Mouse (Mus musculus) heart, postnatal 14 days (tissue): ENCODE measurements around the gene Olfr382. TPM values are rescaled to one million over a fixed set of nuclear protein-coding genes. Genes with fewer than 3 reads are reported as not detected.
"Not testable (repeated sequence)": the region's sequence is repeated elsewhere in the genome, so short reads cannot be mapped to it uniquely, and the experiment has no call there.

Experiments used
- DNase-seq, 2 experiments: peaks; one replicate each; pipeline ENCODE4 v3.0.0; 2021 to 2022
- intact Hi-C: fragments of 180-260 bp; cut with DNase I; formaldehyde crosslinking; loops from one replicate; pipeline ENCODE4 v1.15.1; 2025
- long read RNA-seq, 2 experiments: library from polyadenylated mRNA; stranded (forward); transcript quantifications; one replicate each; pipeline ENCODE4 v2.0.0; 2021
- total RNA-seq, 2 experiments: library from RNA; stranded (reverse); gene quantifications; 2 replicates each; pipeline ENCODE4 v1.2.3; 2021

The Olfr382 gene
- total RNA-seq, result not detected
- long read RNA-seq, experiment 1, result 0 reads
- long read RNA-seq, experiment 2, result 0 reads

DNA sequence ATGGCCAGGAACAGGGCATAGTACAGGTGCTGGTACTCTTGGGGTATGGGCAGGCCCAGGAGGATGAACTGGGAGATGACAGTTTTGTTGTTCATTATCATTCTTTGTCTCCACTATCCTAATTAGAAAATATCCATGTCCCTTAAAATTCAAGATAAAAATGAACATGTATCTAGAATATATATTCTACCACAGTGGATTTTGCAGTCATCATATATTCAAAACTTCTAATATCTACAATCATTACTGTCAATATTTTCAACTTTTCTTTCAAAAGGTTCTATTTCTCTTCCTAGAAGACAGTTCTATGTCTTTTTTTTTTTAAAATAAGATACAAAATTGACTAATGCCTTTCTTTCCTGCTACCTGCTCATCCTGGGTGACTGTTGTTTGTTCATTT, at the start of gene Olfr382:
Gene Olfr382, minus strand, starts transcription at position 101 of the 400 bp plus-strand sequence.
- no peak for DNase-seq
- intact Hi-C loops, result no loop called here

DNA sequence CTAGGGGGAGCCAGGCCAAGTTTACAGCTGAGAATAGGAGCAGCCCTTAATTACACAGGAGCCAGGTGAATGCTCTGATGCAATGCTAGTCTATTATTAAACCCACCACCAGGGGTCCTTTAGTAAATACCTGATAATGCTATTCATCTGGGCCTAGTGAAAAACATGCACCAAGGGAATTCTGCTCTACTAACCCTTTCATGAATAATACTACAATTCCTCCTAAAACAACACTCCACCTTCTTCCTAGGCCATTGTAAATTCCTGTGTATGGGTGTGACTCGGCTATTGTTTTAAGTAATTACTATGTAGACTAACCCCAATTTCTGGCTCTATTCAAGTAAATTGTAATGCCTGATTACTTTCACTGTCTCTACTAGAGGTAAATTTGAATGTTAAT, 12.0 kb upstream of the Olfr382 start:
- intact Hi-C loops, DNase-seq: not testable (repeated sequence)

DNA sequence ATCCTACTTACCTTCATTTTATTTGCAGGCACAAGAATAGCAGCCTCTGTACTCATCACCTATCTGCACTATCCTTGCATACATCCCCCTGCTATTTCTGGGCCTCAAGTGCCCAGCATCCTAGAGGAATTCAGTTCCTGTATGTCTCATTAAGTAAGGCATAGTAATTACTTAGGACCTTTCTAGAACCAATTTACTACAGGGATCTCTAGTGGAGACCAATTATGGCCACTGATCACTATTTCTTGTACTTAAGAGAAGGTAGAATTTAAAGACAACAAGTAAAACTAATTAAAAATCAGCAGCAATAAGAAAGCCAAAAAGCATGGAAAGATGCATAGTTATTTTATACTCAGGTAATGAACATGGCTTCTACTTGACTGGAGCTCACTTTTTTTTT, 25.5 kb downstream of the Olfr382 start, which contains the start of gene Olfr381:
Gene Olfr381, minus strand, starts transcription at position 101 of the 400 bp plus-strand sequence.
- intact Hi-C loops, result no loop called here

More for the DNA sequence above, 25.5 kb downstream of the Olfr382 start, which contains the start of gene Olfr381:
- no peak for DNase-seq

Other genes with a start within 250 kb of the Olfr382 start
- gene Trpv3, start 249.8 kb downstream of the Olfr382 start, total RNA-seq, result under 1 TPM; 0.10 TPM
- 1 to 10 TPM in 1 of 2 experiments, under 1 TPM in 1; 0.76 to 1.2 TPM for gene Aspa, start 187.6 kb downstream of the Olfr382 start, total RNA-seq
- gene Gm49340, start 187.5 kb downstream of the Olfr382 start, total RNA-seq, result not detected
- gene Spata22, start 187.5 kb downstream of the Olfr382 start, total RNA-seq, result not detected
- gene Olfr20, start 166.4 kb downstream of the Olfr382 start, total RNA-seq, result not detected
- not detected for gene Olfr376, start 146.0 kb downstream of the Olfr382 start, total RNA-seq
- gene Olfr1, start 117.6 kb downstream of the Olfr382 start, total RNA-seq, result not detected
- not detected for gene Olfr378, start 88.7 kb downstream of the Olfr382 start, total RNA-seq
- not detected for gene Olfr380, start 59.7 kb downstream of the Olfr382 start, total RNA-seq
- not detected for gene Olfr381, start 25.6 kb downstream of the Olfr382 start, total RNA-seq
- not detected for gene Olfr385, start 75.8 kb upstream of the Olfr382 start, total RNA-seq
- not detected for gene Olfr384, start 81.4 kb upstream of the Olfr382 start, total RNA-seq
- not detected for gene Zfp735, start 171.6 kb upstream of the Olfr382 start, total RNA-seq